Mouse (Mus musculus) effector memory CD4-positive, alpha-beta T cell, adult 5 months (primary cell): ENCODE measurements around the gene Olfr196. TPM values are rescaled to one million over a fixed set of nuclear protein-coding genes. Genes with fewer than 3 reads are reported as not detected.

ENCODE experiments used
- polyA plus RNA-seq: library from polyadenylated mRNA; unstranded; fragments of 100-300 nt; shearing (Covaris generic); gene quantifications from one replicate; pipeline ENCODE4 v1.2.1, GENCODE M21; 2017

Gene Olfr196
- not detected for polyA plus RNA-seq

DNA sequence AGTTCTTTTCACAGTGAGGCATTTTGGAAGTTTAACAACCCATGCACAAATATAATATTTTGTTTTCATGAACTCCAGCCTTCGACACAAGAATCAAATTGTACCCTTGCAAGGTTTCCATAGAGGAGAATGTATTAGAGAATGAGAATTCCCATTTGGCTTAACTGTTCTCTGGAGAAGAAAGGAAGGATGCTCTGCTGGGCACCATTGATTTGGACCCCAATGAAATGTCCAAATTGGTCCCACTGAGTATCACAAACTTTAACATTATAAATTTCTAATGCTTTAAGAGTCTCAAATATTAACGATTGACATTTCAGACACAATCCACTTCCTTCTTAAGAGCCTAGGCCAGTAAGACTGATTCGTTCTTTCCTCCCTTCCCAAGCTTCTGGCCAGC lies at the start of gene Olfr196:
Olfr196 (minus strand) TSS at position 101 of the 400 bp plus-strand sequence.

GRCm38 (mm10) chr16:59219667-59220066 lies 49.4 kb upstream of the Olfr196 start, which contains the start of gene Olfr199:
Gene Olfr199 (minus strand): TSS chr16:59219767.

GRCm38 (mm10) chr16:59203433-59203832 lies 33.2 kb upstream of the Olfr196 start, which contains the start of gene Olfr198:
Gene Olfr198 (minus strand): TSS chr16:59203533.

GRCm38 (mm10) chr16:59146746-59147145 lies 23.5 kb downstream of the Olfr196 start, which contains the start of gene Olfr195:
Gene Olfr195 (plus strand): TSS chr16:59147046.

DNA sequence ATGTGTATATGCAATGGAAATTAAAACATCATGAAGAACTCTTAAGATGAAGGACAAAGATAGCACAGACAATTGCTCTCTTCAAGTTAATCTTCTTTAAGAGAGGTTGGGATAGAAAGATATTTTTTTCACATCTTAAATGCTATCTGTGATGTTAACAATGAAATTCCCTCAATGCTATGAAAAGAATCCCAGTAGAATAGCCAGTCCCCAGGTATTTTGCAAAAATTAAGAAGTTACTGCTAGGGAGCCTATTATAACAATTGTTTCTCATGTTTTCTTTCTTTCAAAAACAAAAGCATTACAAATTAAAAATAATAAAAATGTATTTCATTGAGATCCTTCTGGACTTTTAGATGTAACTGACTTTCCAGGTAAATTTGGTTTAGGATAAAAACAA lies 49.3 kb downstream of the Olfr196 start, which contains the start of gene Olfr194:
Olfr194 (minus strand) TSS at position 101 of the 400 bp plus-strand sequence.

Other genes with a start within 250 kb of the Olfr196 start
- gene Olfr181, start 241.7 kb downstream of the Olfr196 start, polyA plus RNA-seq: not detected
- gene Olfr180, start 241.1 kb downstream of the Olfr196 start, polyA plus RNA-seq: not detected
- gene Olfr183, start 175.1 kb downstream of the Olfr196 start, polyA plus RNA-seq: 0.20 TPM
- 0.16 TPM for gene Olfr186, start 140.2 kb downstream of the Olfr196 start, polyA plus RNA-seq
- not detected for gene Olfr187, start 130.7 kb downstream of the Olfr196 start, polyA plus RNA-seq
- gene Olfr190, start 92.4 kb downstream of the Olfr196 start, polyA plus RNA-seq: not detected
- not detected for gene Olfr191, start 80.6 kb downstream of the Olfr196 start, polyA plus RNA-seq
- not detected for gene Olfr193, start 58.6 kb downstream of the Olfr196 start, polyA plus RNA-seq
- gene Olfr194, start 49.4 kb downstream of the Olfr196 start, polyA plus RNA-seq: not detected
- gene Olfr195, start 23.4 kb downstream of the Olfr196 start, polyA plus RNA-seq: not detected
- not detected for gene Olfr198, start 33.1 kb upstream of the Olfr196 start, polyA plus RNA-seq
- not detected for gene Olfr199, start 49.3 kb upstream of the Olfr196 start, polyA plus RNA-seq
- not detected for gene Olfr201, start 102.2 kb upstream of the Olfr196 start, polyA plus RNA-seq
- not detected for gene Olfr202, start 116.3 kb upstream of the Olfr196 start, polyA plus RNA-seq
- gene Olfr203, start 128.4 kb upstream of the Olfr196 start, polyA plus RNA-seq: not detected
- not detected for gene Olfr204, start 147.8 kb upstream of the Olfr196 start, polyA plus RNA-seq
- gene Olfr205, start 160.7 kb upstream of the Olfr196 start, polyA plus RNA-seq: not detected
- not detected for gene Olfr206, start 178.8 kb upstream of the Olfr196 start, polyA plus RNA-seq
- not detected for gene Olfr209, start 193.5 kb upstream of the Olfr196 start, polyA plus RNA-seq
- gene Gabrr3, start 236.9 kb upstream of the Olfr196 start, polyA plus RNA-seq: not detected